Mouse (Mus musculus) testis, adult 2 months (tissue): ENCODE measurements at regions not wholly inside any gene's neighbourhood (a gene's known extent, or its start where the extent isn't known, plus 50 kb on each side); places are given as distances from the start of the nearest gene placed in this dataset.

Experiments
- CTCF ChIP-seq: fragments of 200-500 bp; IDR thresholded peaks from 2 replicates; pipeline ENCODE4 v1.5.1; 2012; ENCODE audit warnings: low read depth, mild to moderate bottlenecking, inconsistent platforms, low read length, moderate library complexity; ENCODE audit not compliant: control insufficient read depth, insufficient read depth, insufficient replicate concordance
- POLR2A ChIP-seq: fragments of 200-500 bp; IDR thresholded peaks from 2 replicates; pipeline ENCODE4 v1.6.1; 2012; ENCODE audit warnings: low read depth, mild to moderate bottlenecking, inconsistent platforms, low read length, moderate library complexity; ENCODE audit not compliant: control insufficient read depth

DNA sequence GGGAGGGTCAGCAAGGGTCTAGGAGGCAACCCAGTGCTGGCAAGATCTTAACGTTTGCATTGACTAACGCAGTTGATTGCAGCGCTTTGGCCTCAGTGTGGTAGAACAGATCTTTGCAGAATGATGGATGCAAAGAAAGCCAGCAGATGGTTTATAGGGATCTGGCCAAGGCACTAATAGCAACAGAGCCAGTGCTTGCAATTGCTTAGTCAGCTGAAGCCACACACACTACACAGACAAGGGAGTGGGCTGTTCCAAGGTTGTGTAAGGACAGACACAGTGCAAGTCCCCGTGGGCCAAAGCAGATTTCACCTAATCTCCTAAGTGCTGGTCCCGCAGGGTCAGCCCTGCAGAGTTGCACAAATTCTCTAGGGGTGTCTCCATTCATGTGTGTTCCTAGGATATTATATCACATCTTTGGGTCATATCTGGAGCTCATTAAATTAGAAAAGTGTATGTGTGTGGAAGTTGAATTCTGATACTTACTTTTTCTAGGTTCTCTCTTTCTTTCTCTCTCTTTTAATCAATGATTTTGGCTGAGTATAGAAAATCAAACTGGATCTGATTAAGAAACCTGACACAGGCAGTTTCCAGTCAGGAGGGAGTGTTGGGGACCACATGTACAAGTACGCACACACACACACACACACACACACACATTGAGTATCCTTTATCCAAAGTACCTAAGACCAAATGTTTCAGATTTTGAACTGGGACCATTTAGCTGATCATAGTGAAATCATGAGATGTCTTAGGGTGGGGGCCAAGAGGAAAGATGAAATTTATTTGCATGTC lies 68.5 kb upstream of the Mboat1 start:
- TF ChIP-seq CTCF (no peak), POLR2A (no peak)
